Mouse (Mus musculus) embryonic fibroblast, embryonic 13.5 days (primary cell): ENCODE data around the gene Gm20388.

ENCODE experiments used
- CTCF ChIP-seq: IDR thresholded peaks from 2 replicates; pipeline ENCODE4 v1.5.1; 2011; ENCODE audit warnings: mild to moderate bottlenecking, control low read depth, low read length, moderate library complexity, borderline replicate concordance; ENCODE audit not compliant: insufficient read depth
- POLR2A ChIP-seq: IDR thresholded peaks from 2 replicates; pipeline ENCODE4 v1.6.1; 2011; ENCODE audit warnings: low read depth, mild to moderate bottlenecking, control low read depth, low read length, moderate library complexity

DNA sequence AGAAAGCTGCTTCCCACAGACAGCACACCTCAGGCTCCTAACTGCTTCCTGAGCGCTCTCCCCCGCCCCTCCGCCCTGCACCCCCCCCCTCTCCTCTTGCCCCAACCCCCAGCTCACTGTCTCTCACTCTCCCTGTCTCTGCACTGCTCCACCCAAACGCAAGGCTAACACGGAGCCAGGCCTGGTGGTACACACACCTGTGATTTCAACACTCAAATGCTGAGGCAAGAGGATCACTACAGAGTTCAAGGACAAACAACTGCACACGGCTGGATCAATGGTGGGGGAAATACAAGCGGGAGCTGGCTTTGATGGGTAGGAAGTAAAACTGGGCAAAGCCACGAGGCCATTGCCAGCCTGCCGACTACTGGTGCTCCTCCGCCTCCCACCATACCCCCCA lies 1026.0 kb downstream of the Gm20388 start:
- TF ChIP-seq CTCF: no peak
- TF ChIP-seq POLR2A: no peak
